Mouse (Mus musculus) neural tube, embryonic 15.5 days (tissue): ENCODE measurements around the gene Arl13b. TPM values are rescaled to one million over a fixed set of nuclear protein-coding genes. Genes with fewer than 3 reads are reported as not detected.

ENCODE experiments used
- ATAC-seq: fragments of 200-750 bp; cut with Nextera tagmentation; 2 replicates; pipeline ENCODE4 v1.8.0; 2017; ENCODE audit warnings: mild to moderate bottlenecking, moderate TSS enrichment, moderate library complexity; ENCODE audit not compliant: low FRiP score
- H3K27ac ChIP-seq: fragments of 300-500 bp; sonication (generic); replicated peaks from 2 replicates; pipeline ENCODE4 v1.5.1; 2015; ENCODE audit warnings: mild to moderate bottlenecking, inconsistent platforms
- H3K27me3 ChIP-seq: fragments of 300-500 bp; sonication (generic); replicated peaks from 2 replicates; pipeline ENCODE4 v1.6.1; 2015; ENCODE audit warnings: inconsistent platforms
- H3K36me3 ChIP-seq: fragments of 300-500 bp; sonication (generic); 2 replicates; pipeline ENCODE4 v1.6.1; 2015; ENCODE audit warnings: inconsistent platforms
- H3K4me1 ChIP-seq: fragments of 300-500 bp; sonication (generic); 2 replicates; pipeline ENCODE4 v1.6.1; 2015; ENCODE audit warnings: inconsistent platforms
- H3K4me2 ChIP-seq: fragments of 300-500 bp; sonication (generic); 2 replicates; pipeline ENCODE4 v1.6.1; 2015; ENCODE audit warnings: inconsistent platforms, mild to moderate bottlenecking, moderate library complexity
- H3K4me3 ChIP-seq: fragments of 300-500 bp; sonication (generic); replicated peaks from 2 replicates; pipeline ENCODE4 v1.5.1; 2015; ENCODE audit warnings: mild to moderate bottlenecking, inconsistent platforms
- H3K9ac ChIP-seq: fragments of 300-500 bp; sonication (generic); replicated peaks from 2 replicates; pipeline ENCODE4 v1.6.1; 2015; ENCODE audit warnings: mild to moderate bottlenecking, inconsistent platforms
- H3K9me3 ChIP-seq: fragments of 300-500 bp; sonication (generic); replicated peaks from 2 replicates; pipeline ENCODE4 v1.6.1; 2016; ENCODE audit warnings: inconsistent platforms
- WGBS: fragments of 180-500 bp; shearing (Covaris S2); methylation state at CpG from one replicate; pipeline ENCODE4 v1.1.7; 2015; ENCODE audit warnings: mixed read lengths; 5-methylcytosine and 5-hydroxymethylcytosine counted together
- polyA plus RNA-seq: library from polyadenylated mRNA; unstranded; fragments of >200 nt; fragmentation: Nextera tagmentation; extraction: Ambion mirVana; gene quantifications from 2 replicates; pipeline ENCODE4 v1.2.1, GENCODE M21; 2015

Gene Arl13b
- 19.4 and 20.6 TPM in 2 replicates for polyA plus RNA-seq

DNA sequence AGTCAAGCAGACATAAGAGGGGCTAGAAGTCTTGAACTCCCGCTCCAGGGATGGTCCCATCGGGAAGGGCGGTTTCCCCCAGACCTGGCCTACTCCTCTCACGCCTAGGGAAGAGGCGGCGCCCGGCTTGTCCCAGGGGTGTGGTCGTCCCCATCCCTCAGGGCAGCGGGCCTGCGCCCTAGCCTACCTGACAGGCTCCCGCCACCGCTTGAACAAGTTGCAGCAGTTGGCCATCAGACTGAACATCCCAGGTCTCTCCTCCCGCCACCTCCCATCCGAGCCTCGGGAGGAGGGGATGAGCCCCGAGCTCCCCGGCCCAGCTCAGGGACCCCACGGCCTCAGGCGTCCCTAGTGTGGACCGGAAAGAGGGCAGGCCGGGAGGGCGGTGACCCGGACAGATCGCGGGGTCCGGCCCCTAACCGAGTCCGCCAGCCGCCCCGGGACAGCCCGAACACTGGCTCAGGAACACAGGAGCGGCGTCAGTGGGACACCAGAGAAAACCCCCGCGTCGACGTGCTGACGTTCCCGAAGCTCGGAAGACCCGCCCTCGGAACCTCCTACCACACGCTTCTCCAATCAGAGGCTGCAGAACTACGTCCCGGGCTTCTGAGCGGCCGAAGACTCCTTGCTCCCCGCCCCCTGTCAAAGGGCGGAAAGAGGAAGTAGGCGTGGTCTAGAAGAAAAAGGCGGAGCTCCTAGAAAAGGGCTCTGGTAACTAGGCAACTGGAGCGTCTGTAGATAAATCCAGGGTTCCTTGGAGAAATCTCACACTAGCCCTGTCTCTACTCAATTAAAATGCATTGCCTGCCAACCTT, at the start of gene Arl13b:
Arl13b (minus strand) TSS at position 543 of the 815 bp plus-strand sequence.
- Histone ChIP-seq H3K27ac (peak within 1 kb of the TSS; percentile 77), H3K4me1 (peaks cover 22% of the 10 kb centered on the region), H3K9ac (peak within 1 kb of the TSS; percentile 89), H3K27me3 (no peaks in the 10 kb centered on the region), H3K9me3 (no peaks in the 10 kb centered on the region), H3K4me2 (peak within 1 kb of the TSS; percentile 75), H3K4me3 (peak within 1 kb of the TSS; percentile 89), H3K36me3 (no peaks in the 10 kb centered on the region)
- ATAC-seq, result peak; percentile 100
- WGBS, result under 1% methylated on average over 52 of the region's 52 CpGs

DNA sequence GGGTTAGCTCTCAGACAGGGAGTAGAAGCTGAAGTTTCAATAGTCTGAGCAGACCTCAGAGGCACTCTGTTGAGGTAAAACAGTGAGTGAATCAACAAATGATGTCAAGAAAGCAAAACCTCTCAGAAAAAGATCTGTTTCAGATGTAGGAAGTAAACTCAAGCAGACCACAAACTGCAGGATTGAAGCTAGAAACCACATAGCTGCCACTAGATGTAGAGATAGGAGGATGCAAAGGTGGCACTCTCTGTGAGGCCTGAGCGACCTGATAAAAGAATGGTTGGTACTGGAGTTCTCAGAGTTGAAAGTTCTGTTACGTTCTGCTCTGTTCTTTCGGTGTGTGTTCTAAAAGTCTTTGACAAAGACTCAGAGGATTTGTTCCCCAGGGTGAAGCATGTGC, 49.0 kb upstream of the Arl13b start:
- no peaks in the 10 kb centered on the region for H3K4me1 ChIP-seq
- no peaks in the 10 kb centered on the region for H3K36me3 ChIP-seq
- no peak overlapping the region for H3K4me3 ChIP-seq
- H3K4me2 ChIP-seq, result no peak overlapping the region
- H3K9ac ChIP-seq, result no peak overlapping the region
- H3K9me3 ChIP-seq, result no peaks in the 10 kb centered on the region
- 94% methylated on average over 3 of the region's 3 CpGs for WGBS
- H3K27me3 ChIP-seq, result no peaks in the 10 kb centered on the region
- ATAC-seq, result no peak
- no peak overlapping the region for H3K27ac ChIP-seq

DNA sequence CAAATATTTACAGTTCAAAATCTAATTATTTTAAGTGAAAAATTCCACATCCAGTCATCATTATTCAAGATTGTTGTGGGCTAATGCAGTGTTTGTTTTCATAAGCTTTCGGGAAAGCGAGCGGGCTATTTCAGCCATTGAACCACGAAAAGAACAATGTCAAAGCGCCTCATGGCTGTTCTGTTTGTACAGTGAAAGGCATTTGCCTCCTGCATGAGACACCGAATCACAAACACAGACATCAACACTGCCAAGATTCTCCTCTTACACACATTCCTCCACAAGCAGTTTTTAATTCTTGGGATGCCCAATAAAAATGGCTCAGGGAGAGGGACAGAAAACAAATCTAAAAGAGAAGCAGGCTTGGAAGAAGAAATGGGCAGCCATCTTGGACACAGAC, 27.2 kb upstream of the Arl13b start:
- Histone ChIP-seq H3K4me1 (peaks cover 5% of the 10 kb centered on the region; the same call in 1 of the 2 replicates), H3K27me3 (no peaks in the 10 kb centered on the region), H3K9me3 (no peaks in the 10 kb centered on the region), H3K4me3 (no peak overlapping the region), H3K27ac (no peak overlapping the region), H3K4me2 (no peak overlapping the region), H3K36me3 (no peaks in the 10 kb centered on the region), H3K9ac (no peak overlapping the region)
- 71% methylated on average over 6 of the region's 6 CpGs for WGBS
- no peak for ATAC-seq

DNA sequence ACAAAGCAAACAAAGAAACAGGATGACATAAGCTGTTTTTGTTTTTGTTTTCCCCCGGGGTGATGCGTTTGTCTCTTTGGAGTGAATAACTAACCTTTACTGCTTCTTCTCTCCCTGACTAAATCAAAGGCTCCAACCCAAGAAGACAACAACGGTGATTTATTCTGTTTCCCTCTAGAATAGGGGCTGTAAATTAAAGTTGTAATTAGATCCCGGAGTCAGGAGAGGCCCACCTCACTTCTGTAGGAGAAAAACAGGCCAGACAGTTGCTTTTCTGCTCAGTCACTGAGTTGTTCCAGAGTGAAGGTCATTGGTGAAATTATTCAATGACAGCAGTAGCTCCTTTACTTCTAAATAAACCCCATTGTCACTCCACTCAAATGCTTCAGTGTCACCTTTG, 26.3 kb upstream of the Arl13b start:
- Histone ChIP-seq H3K4me1 (peaks cover 5% of the 10 kb centered on the region; the same call in 1 of the 2 replicates), H3K9ac (no peak overlapping the region), H3K9me3 (no peaks in the 10 kb centered on the region), H3K27ac (0 out of 2 replicates have a peak overlapping the region, but pooled peaks have one; percentile 41), H3K4me2 (no peak overlapping the region), H3K36me3 (no peaks in the 10 kb centered on the region), H3K4me3 (no peak overlapping the region), H3K27me3 (no peaks in the 10 kb centered on the region)
- ATAC-seq, result peak; percentile 53; the same call in 1 of the 2 replicates
- 4% methylated on average over 4 of the region's 4 CpGs for WGBS

DNA sequence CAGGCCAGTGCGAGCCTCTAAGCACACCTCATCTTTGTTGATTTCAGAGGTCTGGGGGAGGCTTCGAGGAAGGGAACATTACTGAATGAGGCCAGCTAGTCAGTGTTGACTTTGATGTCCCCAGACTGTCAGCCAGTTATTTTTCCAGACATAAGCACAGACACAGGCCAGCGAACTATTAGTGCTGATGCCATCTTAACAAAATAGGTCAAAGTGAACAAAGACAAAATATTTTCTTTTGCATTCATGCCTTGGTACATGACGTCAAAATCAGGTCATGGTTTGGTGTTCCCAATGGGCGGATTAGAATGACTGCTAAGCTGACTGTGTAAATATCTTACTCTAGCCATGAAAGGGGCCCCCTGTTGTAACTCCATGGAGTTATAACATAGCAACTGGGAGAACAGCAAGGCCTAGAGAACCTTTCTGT, 25.9 kb upstream of the Arl13b start:
- no peak overlapping the region for H3K4me3 ChIP-seq
- H3K27me3 ChIP-seq, result no peaks in the 10 kb centered on the region
- WGBS, result 31% methylated on average over 5 of the region's 5 CpGs
- no peaks in the 10 kb centered on the region for H3K9me3 ChIP-seq
- no peak overlapping the region for H3K9ac ChIP-seq
- peak; percentile 41; the same call in 1 of the 2 replicates for ATAC-seq
- peaks cover 5% of the 10 kb centered on the region; the same call in 1 of the 2 replicates for H3K4me1 ChIP-seq
- H3K36me3 ChIP-seq, result no peaks in the 10 kb centered on the region
- no peak overlapping the region for H3K4me2 ChIP-seq
- H3K27ac ChIP-seq, result peak overlapping the region; percentile 41; the same call in 1 of the 2 replicates

DNA sequence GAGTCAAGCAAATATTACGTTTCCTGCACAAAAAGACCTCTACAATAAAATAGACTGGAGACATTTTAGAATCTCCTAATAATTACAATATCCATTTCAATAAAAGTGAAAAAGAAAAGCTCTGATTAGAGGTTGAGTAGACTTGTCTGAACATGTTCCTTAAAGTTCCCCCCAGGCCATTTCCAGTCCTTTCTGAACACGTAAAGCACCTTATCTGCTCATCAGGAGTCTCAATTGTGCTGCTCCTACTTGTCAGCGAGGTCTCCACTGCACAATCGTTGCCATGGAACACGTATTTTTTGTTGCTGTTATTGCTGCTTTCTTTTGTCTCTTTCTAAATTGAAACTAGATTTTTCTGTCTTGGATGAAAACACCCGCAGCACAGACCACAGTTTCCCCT, 14.6 kb upstream of the Arl13b start:
- ATAC-seq, result no peak
- no peaks in the 10 kb centered on the region for H3K4me1 ChIP-seq
- 62% methylated on average over 6 of the region's 6 CpGs for WGBS
- no peak overlapping the region for H3K4me2 ChIP-seq
- H3K9me3 ChIP-seq, result no peaks in the 10 kb centered on the region
- H3K36me3 ChIP-seq, result no peaks in the 10 kb centered on the region
- H3K27me3 ChIP-seq, result no peaks in the 10 kb centered on the region
- no peak overlapping the region for H3K9ac ChIP-seq
- H3K4me3 ChIP-seq, result no peak overlapping the region
- H3K27ac ChIP-seq, result no peak overlapping the region

DNA sequence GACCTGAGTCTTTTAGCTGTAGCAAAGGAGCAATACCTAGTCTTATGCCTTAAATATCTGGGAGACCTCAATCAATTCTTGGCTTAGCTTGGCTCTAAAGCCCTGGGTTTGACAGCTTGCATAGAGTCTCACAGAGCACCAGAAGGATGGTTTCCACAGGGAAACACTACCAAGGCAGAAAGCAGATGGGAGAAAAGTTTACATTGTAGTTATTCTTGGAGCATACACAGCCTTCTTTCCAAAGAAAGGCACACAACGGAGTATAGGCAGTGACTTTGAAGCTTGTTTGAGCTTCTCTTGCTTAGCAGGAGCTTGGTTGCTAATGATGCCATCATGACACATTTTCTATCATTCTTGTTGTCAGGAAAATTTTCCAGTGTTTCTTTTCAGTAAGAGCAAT, 13.3 kb upstream of the Arl13b start:
- WGBS, result 91% methylated on average over 1 of the region's 1 CpGs
- H3K27ac ChIP-seq, result no peak overlapping the region
- ATAC-seq, result no peak

DNA sequence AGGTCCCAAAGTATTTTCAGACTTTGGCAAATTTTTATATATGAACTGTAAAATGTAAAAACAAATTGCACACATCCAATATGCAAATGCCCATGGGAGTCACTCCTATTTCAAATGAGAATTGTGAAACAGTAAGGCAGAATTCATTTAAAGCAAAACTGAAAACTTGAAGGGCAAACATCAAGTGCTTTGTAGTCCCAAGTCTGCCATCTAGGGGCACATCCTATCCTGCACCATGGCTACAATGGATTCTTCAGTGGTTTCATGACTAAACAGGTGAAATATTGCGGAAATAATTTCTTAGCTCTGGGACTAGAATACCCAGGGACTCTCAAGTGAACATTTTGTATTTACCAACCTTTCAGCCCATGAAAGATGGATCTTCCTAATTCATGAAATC, 11.2 kb upstream of the Arl13b start:
- 100% methylated on average over 1 of the region's 1 CpGs for WGBS
- Histone ChIP-seq H3K27ac (no peak overlapping the region), H3K27me3 (no peaks in the 10 kb centered on the region), H3K4me2 (no peak overlapping the region), H3K36me3 (no peaks in the 10 kb centered on the region), H3K9ac (no peak overlapping the region), H3K4me3 (no peak overlapping the region), H3K4me1 (peaks cover 4% of the 10 kb centered on the region), H3K9me3 (no peaks in the 10 kb centered on the region)
- ATAC-seq, result no peak

More for the DNA sequence above, 13.3 kb upstream of the Arl13b start:
- Histone ChIP-seq H3K36me3 (no peaks in the 10 kb centered on the region), H3K4me3 (no peak overlapping the region), H3K4me2 (no peak overlapping the region), H3K4me1 (no peaks in the 10 kb centered on the region), H3K9me3 (no peaks in the 10 kb centered on the region), H3K9ac (no peak overlapping the region), H3K27me3 (no peaks in the 10 kb centered on the region)

DNA sequence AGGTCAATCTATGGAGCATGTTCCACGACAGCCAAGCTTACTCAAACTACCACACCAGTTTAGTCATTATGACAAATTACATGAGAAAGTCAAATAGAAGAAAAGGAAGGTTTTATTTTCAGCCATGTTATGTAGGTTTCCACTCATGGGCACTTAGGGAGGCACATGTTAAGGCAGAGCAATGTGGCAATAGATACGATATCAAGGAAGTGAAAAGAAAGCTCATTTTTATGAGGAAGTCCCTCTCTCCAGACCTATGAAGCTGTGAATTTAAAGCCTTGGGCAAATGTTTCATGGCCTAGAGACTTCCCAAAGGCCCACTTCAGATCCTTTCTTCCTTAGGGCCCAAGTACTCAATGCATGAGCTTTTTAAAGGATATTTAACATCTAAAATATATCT, 10.7 kb upstream of the Arl13b start:
- H3K27ac ChIP-seq, result no peak overlapping the region
- peaks cover 4% of the 10 kb centered on the region for H3K4me1 ChIP-seq
- H3K27me3 ChIP-seq, result no peaks in the 10 kb centered on the region
- no peaks in the 10 kb centered on the region for H3K9me3 ChIP-seq
- ATAC-seq, result no peak
- WGBS, result 93% methylated on average over 2 of the region's 2 CpGs
- H3K4me2 ChIP-seq, result no peak overlapping the region
- no peaks in the 10 kb centered on the region for H3K36me3 ChIP-seq
- no peak overlapping the region for H3K9ac ChIP-seq
- no peak overlapping the region for H3K4me3 ChIP-seq

DNA sequence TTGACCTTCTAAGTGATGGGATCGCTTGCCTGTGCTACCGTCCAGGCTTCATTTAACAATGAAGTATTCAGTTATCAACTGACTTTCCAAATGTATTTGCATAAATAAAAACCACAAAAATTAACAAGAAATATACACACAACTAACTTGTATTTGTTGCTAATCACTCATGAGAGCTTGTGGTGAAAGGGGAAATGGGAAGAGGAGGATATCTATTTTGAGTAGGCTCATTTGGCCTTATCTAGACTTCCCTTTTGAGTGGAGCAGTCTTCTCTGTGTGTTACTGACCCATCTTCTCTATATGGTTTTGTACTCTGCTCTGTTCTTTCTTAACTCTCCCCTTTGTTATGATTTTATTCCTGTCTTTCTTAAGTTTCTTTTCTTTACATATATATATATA, 9.4 kb upstream of the Arl13b start:
- Histone ChIP-seq H3K4me1 (peaks cover 4% of the 10 kb centered on the region), H3K9ac (no peak overlapping the region), H3K9me3 (no peaks in the 10 kb centered on the region), H3K4me2 (no peak overlapping the region), H3K27me3 (no peaks in the 10 kb centered on the region), H3K4me3 (no peak overlapping the region), H3K36me3 (no peaks in the 10 kb centered on the region), H3K27ac (no peak overlapping the region)
- ATAC-seq, result no peak
- 96% methylated on average over 2 of the region's 2 CpGs for WGBS

DNA sequence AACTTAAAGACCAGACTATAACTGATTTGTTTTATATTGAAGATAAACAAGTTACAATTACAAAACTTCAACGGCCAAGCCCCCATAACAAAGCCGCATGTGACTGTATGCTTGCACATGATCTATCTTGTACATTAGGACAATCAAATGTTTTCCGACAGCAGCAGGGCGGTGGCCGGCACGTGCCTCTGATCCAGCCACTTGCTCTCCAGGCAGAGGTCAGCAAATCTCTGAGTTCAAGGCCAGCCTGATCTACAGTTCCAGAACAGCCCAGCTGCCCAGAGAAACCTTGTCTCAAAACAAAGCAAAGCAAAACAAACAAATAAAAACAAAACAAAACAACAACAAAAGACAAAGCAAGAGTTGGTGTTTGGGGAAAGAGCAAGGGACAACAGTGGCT, 8.5 kb upstream of the Arl13b start:
- H3K27ac ChIP-seq, result no peak overlapping the region
- no peak overlapping the region for H3K4me3 ChIP-seq
- WGBS, result 75% methylated on average over 6 of the region's 6 CpGs
- H3K4me2 ChIP-seq, result peak overlapping the region; percentile 96
- no peaks in the 10 kb centered on the region for H3K27me3 ChIP-seq
- peaks cover 4% of the 10 kb centered on the region for H3K4me1 ChIP-seq
- H3K9me3 ChIP-seq, result no peaks in the 10 kb centered on the region
- no peak overlapping the region for H3K9ac ChIP-seq
- no peaks in the 10 kb centered on the region for H3K36me3 ChIP-seq
- ATAC-seq, result no peak
